In genomic region chr11:36911406-36911805, GRCm38 (mm10) we compare ENCODE assay signal across 10 mouse cellular contexts.
DNase-seq lines count a peak whose midpoint lies in the region; ATAC-seq and TF ChIP-seq lines count a peak whose summit lies in the region.
"Had no signal": no experiment of that assay in that cellular context is flagged by ENCODE, and none has a peak within 500 bp of the region (broad histone marks: within the 10 kb centered on the region; RNA-seq: fewer than 3 reads in every experiment).

No protein-coding gene starts in this region.

- H3K36me3 ChIP-seq in intestine, postnatal 0 days (ENCODE audit: control insufficient read depth, insufficient read depth), result no peaks in the 10 kb centered on the region
- H3K36me3 ChIP-seq in intestine, embryonic 15.5 days, result no peaks in the 10 kb centered on the region
- no peaks in the 10 kb centered on the region for H3K36me3 ChIP-seq in ES-E14 (ENCODE audit: control insufficient read depth, insufficient read depth, low read length, poor library complexity, severe bottlenecking)
- no peaks in the 10 kb centered on the region for H3K36me3 ChIP-seq in embryonic facial prominence, embryonic 11.5 days (replicated peaks; ENCODE audit: control insufficient read depth, insufficient read depth, low read depth, low read length)

- no peaks in the 10 kb centered on the region for H3K9me3 ChIP-seq in intestine, postnatal 0 days (ENCODE audit: control insufficient read depth)
- no peaks in the 10 kb centered on the region for H3K9me3 ChIP-seq in intestine, embryonic 15.5 days
- no peaks in the 10 kb centered on the region for H3K9me3 ChIP-seq in ES-E14 (ENCODE audit: control insufficient read depth, insufficient read depth, low read depth, low read length)
- no peaks in the 10 kb centered on the region for H3K9me3 ChIP-seq in embryonic facial prominence, embryonic 11.5 days (replicated peaks; ENCODE audit: control insufficient read depth, low read length)
- H3K9me3 ChIP-seq: megakaryocyte, embryonic 14.5 days had no signal

- in situ Hi-C loops in ES-E14 (cut with MboI; ENCODE audit: low sequenced_read_pairs in 2 of 2, unreplicated experiment in 2 of 2), result no loop called here

- TF ChIP-seq CTCF in intestine, postnatal 0 days (IDR thresholded peaks at IDR 0.05; ENCODE audit: low read depth), result peak; percentile 60

- H3K4me2 ChIP-seq in intestine, postnatal 0 days (replicated peaks; ENCODE audit: low read depth), result no peak overlapping the region
- no peak overlapping the region for H3K4me2 ChIP-seq in intestine, embryonic 15.5 days (replicated peaks)
- no peak overlapping the region for H3K4me2 ChIP-seq in embryonic facial prominence, embryonic 11.5 days (ENCODE audit: low read depth, low read length)

- H3K4me1 ChIP-seq in intestine, postnatal 0 days (replicated peaks; ENCODE audit: control insufficient read depth, insufficient read depth, low read length), result no peaks in the 10 kb centered on the region
- no peaks in the 10 kb centered on the region for H3K4me1 ChIP-seq in intestine, embryonic 15.5 days (replicated peaks)
- H3K4me1 ChIP-seq in ES-E14 (ENCODE audit: control insufficient read depth in 2 of 2, insufficient read depth in 2 of 2, low read length in 2 of 2, poor library complexity in 1 of 2), result no peaks in the 10 kb centered on the region
- H3K4me1 ChIP-seq in embryonic facial prominence, embryonic 11.5 days (ENCODE audit: control insufficient read depth, insufficient read depth, low read length), result no peaks in the 10 kb centered on the region
- H3K4me1 ChIP-seq: megakaryocyte, embryonic 14.5 days had no signal

- no peak overlapping the region for H3K9ac ChIP-seq in intestine, postnatal 0 days (ENCODE audit: low read depth, low read length)
- H3K9ac ChIP-seq in intestine, embryonic 15.5 days, result no peak overlapping the region
- H3K9ac ChIP-seq in ES-E14 (ENCODE audit: insufficient read depth, low read depth, low read length, poor library complexity, severe bottlenecking), result no peak overlapping the region
- no peak overlapping the region for H3K9ac ChIP-seq in embryonic facial prominence, embryonic 11.5 days (replicated peaks; ENCODE audit: low read length)

- ATAC-seq in intestine, postnatal 0 days, result no peak
- ATAC-seq in intestine, embryonic 15.5 days, result no peak
- ATAC-seq in embryonic facial prominence, embryonic 11.5 days (replicated peaks; ENCODE audit: insufficient number of reproducible peaks, low FRiP score, low TSS enrichment, low read depth), result no peak
- ATAC-seq: intestine, embryonic 16.5 days had no signal

- WGBS in intestine, postnatal 0 days, result 75% methylated on average over 4 of the region's 4 CpGs
- WGBS in intestine, embryonic 15.5 days, result 75% methylated on average over 4 of the region's 4 CpGs
- WGBS in embryonic facial prominence, embryonic 11.5 days, result 68% methylated on average over 4 of the region's 4 CpGs

- intact Hi-C loops in gastrocnemius, postnatal 14 days (cut with DNase I; ENCODE audit: low total_unique reads), result no loop called here

- peak; percentile 3 for DNase-seq in 416B (ENCODE audit: low read depth)
- DNase-seq in ES-E14 (ENCODE audit: low read depth, low spot score), result peak; percentile 35
- peak; percentile 28 for DNase-seq in embryonic facial prominence, embryonic 11.5 days (ENCODE audit: low spot score)
- no peak for DNase-seq in natural killer cell, adult 2 months (ENCODE audit: low spot score in 2 of 2)
- no peak for DNase-seq in gastrocnemius, postnatal 14 days
- DNase-seq in ovary, postnatal 10 days (ENCODE audit: low spot score), result no peak

- H3K27me3 ChIP-seq in intestine, postnatal 0 days (replicated peaks; ENCODE audit: control insufficient read depth, insufficient read depth, low read length), result no peaks in the 10 kb centered on the region
- H3K27me3 ChIP-seq in intestine, embryonic 15.5 days (replicated peaks), result no peaks in the 10 kb centered on the region
- no peaks in the 10 kb centered on the region for H3K27me3 ChIP-seq in embryonic facial prominence, embryonic 11.5 days (ENCODE audit: control insufficient read depth, insufficient read depth, low read length)
- H3K27me3 ChIP-seq: megakaryocyte, embryonic 14.5 days had no signal

- no peak overlapping the region for H3K27ac ChIP-seq in intestine, postnatal 0 days (ENCODE audit: low read depth, low read length)
- H3K27ac ChIP-seq in intestine, embryonic 15.5 days, result no peak overlapping the region
- H3K27ac ChIP-seq in ES-E14 (ENCODE audit: insufficient read depth, low read depth, low read length, poor library complexity, severe bottlenecking), result no peak overlapping the region
- no peak overlapping the region for H3K27ac ChIP-seq in embryonic facial prominence, embryonic 11.5 days (replicated peaks; ENCODE audit: low read depth, low read length)

- no peak overlapping the region for H3K4me3 ChIP-seq in intestine, postnatal 0 days (ENCODE audit: low read depth, low read length)
- H3K4me3 ChIP-seq in intestine, embryonic 15.5 days (replicated peaks), result no peak overlapping the region
- H3K4me3 ChIP-seq in ES-E14 (ENCODE audit: insufficient read depth in 1 of 2, low read depth in 1 of 2, low read length in 2 of 2, poor library complexity in 1 of 2, severe bottlenecking in 1 of 2), result no peak overlapping the region
- no peak overlapping the region for H3K4me3 ChIP-seq in embryonic facial prominence, embryonic 11.5 days (ENCODE audit: low read depth, low read length)
- H3K4me3 ChIP-seq: megakaryocyte, embryonic 14.5 days had no signal

TF ChIP-seq in ES-E14, 5 proteins besides CTCF, POLR2A, EP300 and RAD21:
- TF ChIP-seq HCFC1 (IDR thresholded peaks at IDR 0.05; ENCODE audit: borderline replicate concordance, insufficient read depth, low read length) (no peak), ZC3H11A (IDR thresholded peaks at IDR 0.05; ENCODE audit: borderline replicate concordance, low read depth, low read length) (no peak), CHD2 (IDR thresholded peaks at IDR 0.05; ENCODE audit: low read depth, low read length) (no peak), ZNF384 (IDR thresholded peaks at IDR 0.05; ENCODE audit: low read depth, low read length) (no peak), MAFK (IDR thresholded peaks at IDR 0.05; ENCODE audit: insufficient read depth, low read depth, low read length) (no peak)

Comparison
In these comparisons a context has a peak if more than half of its experiments do, and no peak if none do; other contexts are left out.
1. DNase-seq: peak in 416B (single experiment), ES-E14 (single experiment) and embryonic facial prominence, embryonic 11.5 days (single experiment); none in natural killer cell, adult 2 months (0 of 2), gastrocnemius, postnatal 14 days (single experiment) and ovary, postnatal 10 days (single experiment).